Mouse (Mus musculus) frontal cortex, postnatal 14 days (tissue): ENCODE data around the gene Sik2.

Experiments used
- DNase-seq, 2 experiments: peaks; one replicate each; pipeline ENCODE4 v3.0.0; 2022; ENCODE audit warnings: low spot score in 2 of 2

Gene Sik2

GRCm38 (mm10) chr9:51008841-51009655 is at the start of gene Sik2:
Gene Sik2 (minus strand): TSS chr9:51009073.
- peak; percentile 72 to 75 for DNase-seq

- no peak for DNase-seq
Observed at GRCm38 (mm10) chr9:51056360-51057324, 47.8 kb upstream of the Sik2 start.

GRCm38 (mm10) chr9:51052180-51052579 is 43.3 kb upstream of the Sik2 start:
- DNase-seq, result no peak

GRCm38 (mm10) chr9:51042136-51042535 is 33.3 kb upstream of the Sik2 start:
- no peak for DNase-seq

GRCm38 (mm10) chr9:51041491-51041980 is 32.7 kb upstream of the Sik2 start:
- DNase-seq, result no peak

- DNase-seq, result no peak
Observed at GRCm38 (mm10) chr9:51032785-51033529, 24.1 kb upstream of the Sik2 start.

GRCm38 (mm10) chr9:51032291-51032690 is 23.4 kb upstream of the Sik2 start:
- no peak for DNase-seq

- no peak for DNase-seq
Observed at GRCm38 (mm10) chr9:51031603-51032002, 22.7 kb upstream of the Sik2 start.

GRCm38 (mm10) chr9:51030147-51030546 is 21.3 kb upstream of the Sik2 start:
- no peak for DNase-seq

GRCm38 (mm10) chr9:51026952-51027351 is 18.1 kb upstream of the Sik2 start:
- DNase-seq, result no peak

- DNase-seq, result no peak
Observed at GRCm38 (mm10) chr9:51021123-51021795, 12.4 kb upstream of the Sik2 start.

- DNase-seq, result no peak
Observed at GRCm38 (mm10) chr9:51020351-51020750, 11.5 kb upstream of the Sik2 start.

- no peak for DNase-seq
Observed at GRCm38 (mm10) chr9:51019670-51020069, 10.8 kb upstream of the Sik2 start.

- no peak for DNase-seq
Observed at GRCm38 (mm10) chr9:51015732-51016131, 6.9 kb upstream of the Sik2 start.

- DNase-seq, result no peak
Observed at GRCm38 (mm10) chr9:51013644-51014043, 4.8 kb upstream of the Sik2 start.

GRCm38 (mm10) chr9:51009656-51009950 is 730 bp upstream of the Sik2 start:
- DNase-seq, result peak in 1 of 2 experiments; percentile 10

- DNase-seq, result peak; percentile 22 to 67
Observed at GRCm38 (mm10) chr9:51008068-51008840, 619 bp downstream of the Sik2 start.

- no peak for DNase-seq
Observed at GRCm38 (mm10) chr9:51007726-51008067, 1.2 kb downstream of the Sik2 start.

GRCm38 (mm10) chr9:51006846-51007245 is 2.0 kb downstream of the Sik2 start:
- peak in 1 of 2 experiments; percentile 37 for DNase-seq

GRCm38 (mm10) chr9:51004062-51004461 is 4.8 kb downstream of the Sik2 start:
- DNase-seq, result no peak

- no peak for DNase-seq
Observed at GRCm38 (mm10) chr9:50986677-50987076, 22.2 kb downstream of the Sik2 start.
